Mouse (Mus musculus) forebrain, embryonic 14.5 days (tissue): ENCODE measurements around the gene Whamm. TPM values are rescaled to one million over a fixed set of nuclear protein-coding genes. Genes with fewer than 3 reads are reported as not detected.
A peak's percentile ranks its signal among the peaks of the same experiment; 100 is the strongest.

Source experiments
- microRNA counts: library from miRNA; unstranded; fragments of <30 nt; microRNA quantifications from one replicate; lab custom pipeline; 2016
- polyA plus RNA-seq: library from polyadenylated mRNA; unstranded; fragments of >200 nt; fragmentation: Nextera tagmentation; extraction: Ambion mirVana; gene quantifications from 2 replicates; pipeline ENCODE4 v1.2.1, GENCODE M21; 2014

Gene Whamm
- polyA plus RNA-seq, 1 experiment from 2014 or later: 4.7 TPM

MicroRNAs within 50 kb of the gene (microRNA counts, 519-probe panel; counts per million panel counts)
- 1,935 counts per million, percentile 5 among the panel's probes with 10 or more counts for microRNA mmu-miR-1839-3p (lab: Ali Mortazavi, UCI)
- 3,824 counts per million, percentile 43 among the panel's probes with 10 or more counts for microRNA mmu-miR-1839-5p (lab: Ali Mortazavi, UCI)

Other genes starting within 250 kb of the Whamm start
- gene Rps17, start 226.0 kb upstream of the Whamm start, polyA plus RNA-seq: 769 and 900 TPM in 2 replicates
- 1.1 and 2.7 TPM in 2 replicates for gene Cpeb1, start 115.8 kb upstream of the Whamm start, polyA plus RNA-seq
- gene Ap3b2, start 77.3 kb upstream of the Whamm start, polyA plus RNA-seq: 82.3 and 105 TPM in 2 replicates
- not detected in 2 replicates for gene BC048679, start 73.0 kb upstream of the Whamm start, polyA plus RNA-seq
- gene Fsd2, start 4.3 kb upstream of the Whamm start, polyA plus RNA-seq: 0.09 and 0.23 TPM in 2 replicates
- gene Homer2, start 136.3 kb downstream of the Whamm start, polyA plus RNA-seq: 15.9 and 16.6 TPM in 2 replicates
- gene Ramac, start 191.7 kb downstream of the Whamm start, polyA plus RNA-seq: 172 and 180 TPM in 2 replicates
- gene 3110040N11Rik, start 218.2 kb downstream of the Whamm start, polyA plus RNA-seq: 48.5 and 54.4 TPM in 2 replicates